In the genomic region with DNA sequence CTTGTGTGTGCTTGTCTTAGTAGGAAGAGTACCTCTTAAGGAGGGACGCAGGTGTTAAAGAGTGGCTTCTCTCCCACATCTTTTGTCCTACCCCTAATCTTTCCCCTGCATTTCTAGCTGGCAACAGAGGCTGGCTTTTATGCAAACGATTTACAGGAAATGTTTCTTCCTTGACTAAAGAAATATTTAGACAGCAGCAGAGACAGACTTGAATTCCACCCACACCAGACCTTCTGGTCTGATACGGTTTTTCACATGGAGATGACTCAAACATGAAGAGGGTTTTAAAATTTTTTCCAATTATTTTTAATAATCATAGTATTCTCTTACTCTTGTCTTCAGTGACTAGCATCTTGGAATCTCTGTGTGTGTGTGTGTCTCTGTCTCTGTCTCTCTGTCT, we compare ENCODE assay signal across 28 mouse cellular contexts.
DNase-seq lines count a peak whose midpoint lies in the region; ATAC-seq and TF ChIP-seq lines count a peak whose summit lies in the region.
"Had no signal": no experiment of that assay in that cellular context is flagged by ENCODE, and none has a peak within 500 bp of the region (broad histone marks: within the 10 kb centered on the region; RNA-seq: fewer than 3 reads in every experiment).

No protein-coding gene starts in this region.

- H3K27ac ChIP-seq in embryonic facial prominence, embryonic 14.5 days (replicated peaks; ENCODE audit: low read depth, low read length) = no peak overlapping the region
- no peak overlapping the region for H3K27ac ChIP-seq in embryonic facial prominence, embryonic 10.5 days (replicated peaks)
- H3K27ac ChIP-seq in layer of hippocampus, adult 2 months = peak overlapping the region; percentile 43
- H3K27ac ChIP-seq in heart, embryonic 12.5 days (ENCODE audit: poor library complexity, severe bottlenecking) = no peak overlapping the region
- no peak overlapping the region for H3K27ac ChIP-seq in intestine, embryonic 16.5 days (ENCODE audit: low read length)
- H3K27ac ChIP-seq: embryonic facial prominence, embryonic 12.5 days; forebrain, embryonic 13.5 days; gastrocnemius, adult 2 months; heart, embryonic 15.5 days; hindbrain, embryonic 10.5 days; hindbrain, embryonic 13.5 days had no signal

- no peak overlapping the region for H3K4me2 ChIP-seq in embryonic facial prominence, embryonic 14.5 days (ENCODE audit: low read depth, low read length)
- no peak overlapping the region for H3K4me2 ChIP-seq in heart, embryonic 12.5 days
- no peak overlapping the region for H3K4me2 ChIP-seq in intestine, embryonic 16.5 days (ENCODE audit: low read depth, low read length)
- H3K4me2 ChIP-seq: embryonic facial prominence, embryonic 12.5 days; forebrain, embryonic 13.5 days; heart, embryonic 11.5 days; heart, embryonic 15.5 days; hindbrain, embryonic 13.5 days had no signal

- H3K36me3 ChIP-seq in embryonic facial prominence, embryonic 14.5 days (ENCODE audit: control insufficient read depth, insufficient read depth, low read length) = no peaks in the 10 kb centered on the region
- no peaks in the 10 kb centered on the region for H3K36me3 ChIP-seq in embryonic facial prominence, embryonic 10.5 days (replicated peaks)
- H3K36me3 ChIP-seq in heart, embryonic 12.5 days = no peaks in the 10 kb centered on the region
- H3K36me3 ChIP-seq in intestine, embryonic 16.5 days (ENCODE audit: control insufficient read depth, insufficient read depth, low read length) = no peaks in the 10 kb centered on the region
- H3K36me3 ChIP-seq: embryonic facial prominence, embryonic 12.5 days; heart, embryonic 15.5 days; hindbrain, embryonic 10.5 days; hindbrain, embryonic 13.5 days had no signal

- H3K4me3 ChIP-seq in embryonic facial prominence, embryonic 14.5 days (ENCODE audit: low read depth, low read length) = no peak overlapping the region
- H3K4me3 ChIP-seq in embryonic facial prominence, embryonic 10.5 days = no peak overlapping the region
- H3K4me3 ChIP-seq in layer of hippocampus, adult 2 months = no peak overlapping the region
- no peak overlapping the region for H3K4me3 ChIP-seq in heart, embryonic 12.5 days
- H3K4me3 ChIP-seq in intestine, embryonic 16.5 days (ENCODE audit: low read length) = no peak overlapping the region
- H3K4me3 ChIP-seq: embryonic facial prominence, embryonic 12.5 days; erythroblast, embryonic 14.5 days; forebrain, embryonic 13.5 days; gastrocnemius, adult 2 months; heart, embryonic 15.5 days; hindbrain, embryonic 10.5 days; hindbrain, embryonic 13.5 days had no signal

- 57% methylated on average over 3 of the region's 3 CpGs for WGBS in embryonic facial prominence, embryonic 14.5 days
- WGBS in embryonic facial prominence, embryonic 10.5 days = 74% methylated on average over 3 of the region's 3 CpGs
- 64% methylated on average over 3 of the region's 3 CpGs for WGBS in heart, embryonic 12.5 days
- 63% methylated on average over 3 of the region's 3 CpGs for WGBS in intestine, embryonic 16.5 days

- H3K27me3 ChIP-seq in embryonic facial prominence, embryonic 14.5 days (replicated peaks; ENCODE audit: control insufficient read depth, insufficient read depth, low read length) = no peaks in the 10 kb centered on the region
- H3K27me3 ChIP-seq in embryonic facial prominence, embryonic 10.5 days (replicated peaks; ENCODE audit: low read depth, poor library complexity, severe bottlenecking) = no peaks in the 10 kb centered on the region
- no peaks in the 10 kb centered on the region for H3K27me3 ChIP-seq in heart, embryonic 12.5 days (replicated peaks)
- H3K27me3 ChIP-seq in intestine, embryonic 16.5 days (replicated peaks; ENCODE audit: control insufficient read depth, insufficient read depth, low read length) = no peaks in the 10 kb centered on the region
- H3K27me3 ChIP-seq: embryonic facial prominence, embryonic 12.5 days; forebrain, embryonic 13.5 days; heart, embryonic 15.5 days; hindbrain, embryonic 13.5 days had no signal

- no peaks in the 10 kb centered on the region for H3K4me1 ChIP-seq in embryonic facial prominence, embryonic 14.5 days (ENCODE audit: control insufficient read depth, insufficient read depth, low read length)
- H3K4me1 ChIP-seq in embryonic facial prominence, embryonic 10.5 days = no peaks in the 10 kb centered on the region
- H3K4me1 ChIP-seq in heart, embryonic 12.5 days (replicated peaks) = no peaks in the 10 kb centered on the region
- no peaks in the 10 kb centered on the region for H3K4me1 ChIP-seq in intestine, embryonic 16.5 days (ENCODE audit: control insufficient read depth, insufficient read depth, low read length)
- H3K4me1 ChIP-seq: embryonic facial prominence, embryonic 12.5 days; forebrain, embryonic 13.5 days; heart, embryonic 15.5 days; hindbrain, embryonic 10.5 days; hindbrain, embryonic 13.5 days had no signal

- no peak overlapping the region for H3K9ac ChIP-seq in embryonic facial prominence, embryonic 14.5 days (ENCODE audit: low read depth, low read length)
- H3K9ac ChIP-seq in heart, embryonic 12.5 days = no peak overlapping the region
- H3K9ac ChIP-seq in intestine, embryonic 16.5 days (ENCODE audit: low read depth, low read length) = no peak overlapping the region
- H3K9ac ChIP-seq: embryonic facial prominence, embryonic 12.5 days; forebrain, embryonic 13.5 days; heart, embryonic 15.5 days; hindbrain, embryonic 13.5 days had no signal

- no peak for ATAC-seq in embryonic facial prominence, embryonic 14.5 days (ENCODE audit: low read depth)
- ATAC-seq in heart, embryonic 12.5 days (ENCODE audit: insufficient number of reproducible peaks, low FRiP score) = no peak
- ATAC-seq in intestine, embryonic 16.5 days = no peak
- ATAC-seq: activated CD4-positive, CD25-positive, alpha-beta regulatory T cell, adult 4 months; forebrain, embryonic 13.5 days; forebrain, embryonic 16.5 days; hindbrain, embryonic 16.5 days had no signal

- H3K9me3 ChIP-seq in embryonic facial prominence, embryonic 14.5 days (ENCODE audit: control insufficient read depth, low read length) = no peaks in the 10 kb centered on the region
- H3K9me3 ChIP-seq in embryonic facial prominence, embryonic 10.5 days = no peaks in the 10 kb centered on the region
- H3K9me3 ChIP-seq in heart, embryonic 12.5 days (replicated peaks) = no peaks in the 10 kb centered on the region
- no peaks in the 10 kb centered on the region for H3K9me3 ChIP-seq in intestine, embryonic 16.5 days (ENCODE audit: control insufficient read depth, low read length)
- H3K9me3 ChIP-seq: embryonic facial prominence, embryonic 12.5 days; forebrain, embryonic 13.5 days; heart, embryonic 15.5 days; hindbrain, embryonic 10.5 days; hindbrain, embryonic 13.5 days had no signal

- peak; percentile 4 for DNase-seq in embryonic facial prominence, embryonic 14.5 days (ENCODE audit: low spot score)
- no peak for DNase-seq in embryonic facial prominence, embryonic 10.5 days (ENCODE audit: low spot score)
- peak; percentile 32 to 72 for DNase-seq in layer of hippocampus, adult 18-20 months (ENCODE audit: low spot score in 2 of 2)
- no peak for DNase-seq in layer of hippocampus, postnatal 25 days (ENCODE audit: extremely low spot score in 1 of 2, low spot score in 1 of 2)
- peak; percentile 33 to 63 for DNase-seq in layer of hippocampus, adult 2 months (ENCODE audit: low spot score in 2 of 2)
- peak; percentile 52 for DNase-seq in layer of hippocampus, adult 9-11 months
- DNase-seq: adrenal gland, adult 8-10 months; adrenal gland, postnatal 25 days; cerebellum, adult 11 months; cerebellum, adult 8-10 months; cerebellum, postnatal 10 days; gastrocnemius, adult 2 months; gastrocnemius, postnatal 14 days; heart, adult 11 months; heart, postnatal 10 days; heart, postnatal 36 days had no signal

- TF ChIP-seq CTCF in layer of hippocampus, adult 2 months (conservative IDR thresholded peaks at IDR 0.05) = no peak

Comparison
In these comparisons a context has a peak if more than half of its experiments do, and no peak if none do; other contexts are left out.
1. DNase-seq: peak in embryonic facial prominence, embryonic 14.5 days (single experiment), layer of hippocampus, adult 18-20 months (2 of 2), layer of hippocampus, adult 2 months (2 of 2) and layer of hippocampus, adult 9-11 months (single experiment); none in embryonic facial prominence, embryonic 10.5 days (single experiment) and layer of hippocampus, postnatal 25 days (0 of 2).